Mouse (Mus musculus) spleen, adult 12 weeks (tissue): ENCODE data around the gene Zdhhc14.

ENCODE experiments used
- DNase-seq: peaks from one replicate; pipeline ENCODE4 v3.0.0; 2022; ENCODE audit warnings: low spot score

The Zdhhc14 gene

DNA sequence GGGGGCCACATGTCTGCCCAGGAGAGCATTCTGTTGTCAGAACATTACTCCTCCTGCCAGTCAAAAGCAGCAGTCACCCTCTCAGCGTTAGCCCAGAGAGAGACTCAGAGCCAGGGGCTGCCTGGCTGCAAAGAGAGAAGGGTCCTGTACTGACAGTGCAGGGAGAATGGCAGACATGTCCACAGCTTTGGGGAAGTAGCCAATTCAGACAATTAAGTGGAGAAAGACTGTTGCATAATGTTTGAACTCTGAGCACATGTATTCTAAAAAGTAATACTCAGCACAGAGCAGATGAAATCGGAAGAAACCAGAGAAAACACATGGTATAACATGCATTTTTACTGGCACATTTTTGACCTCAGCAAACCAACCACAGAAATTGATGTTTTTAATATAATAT is 292.9 kb downstream of the Zdhhc14 start:
- DNase-seq = no peak

DNA sequence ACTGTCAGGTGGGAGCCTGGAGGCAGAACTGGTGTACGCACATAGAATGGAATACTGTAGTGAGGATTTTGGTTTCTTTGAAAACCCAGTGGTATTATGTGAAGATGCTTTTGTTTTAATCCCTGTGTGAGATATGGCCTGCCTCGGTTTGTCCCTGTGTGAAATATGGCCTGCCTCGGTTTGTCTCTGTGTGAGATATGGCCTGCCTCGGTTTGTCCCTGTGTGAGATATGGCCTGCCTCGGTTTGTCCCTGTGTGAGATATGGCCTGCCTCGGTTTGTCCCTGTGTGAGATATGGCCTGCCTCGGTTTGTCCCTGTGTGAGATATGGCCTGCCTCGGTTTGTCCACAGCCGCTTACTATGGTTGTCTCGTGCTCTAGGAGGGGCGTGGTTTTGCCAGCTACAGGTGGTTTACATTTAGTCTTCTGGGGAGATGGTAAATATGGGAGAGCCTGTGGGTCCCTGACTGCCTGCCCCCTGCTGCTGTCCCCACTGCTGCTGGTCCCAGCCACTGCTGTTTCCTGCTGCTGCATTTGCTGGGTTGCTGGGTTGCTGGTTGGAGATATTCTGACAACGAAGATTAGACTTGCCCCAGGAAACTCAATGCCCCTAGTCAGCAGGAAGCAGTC is 299.9 kb downstream of the Zdhhc14 start:
- DNase-seq = no peak

DNA sequence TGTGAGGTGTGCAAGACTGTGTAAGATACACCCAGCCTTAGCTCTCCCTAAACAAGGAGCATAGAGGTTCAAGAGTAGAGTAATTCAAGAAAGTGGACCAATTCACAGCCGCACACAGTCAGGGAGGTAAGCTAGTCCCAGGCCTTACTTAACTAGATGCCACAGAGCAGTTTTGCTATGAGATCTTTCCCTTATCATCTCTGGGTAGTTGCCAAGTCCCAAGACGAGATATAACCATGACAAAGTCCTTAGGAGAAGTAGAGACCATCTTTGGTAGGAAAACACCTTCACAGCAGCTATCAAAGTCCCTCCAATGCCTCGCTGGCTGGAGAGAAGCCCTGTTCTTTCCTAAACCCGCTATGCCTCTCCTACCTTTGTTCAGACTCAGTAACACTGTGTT is 301.2 kb downstream of the Zdhhc14 start:
- DNase-seq = no peak

DNA sequence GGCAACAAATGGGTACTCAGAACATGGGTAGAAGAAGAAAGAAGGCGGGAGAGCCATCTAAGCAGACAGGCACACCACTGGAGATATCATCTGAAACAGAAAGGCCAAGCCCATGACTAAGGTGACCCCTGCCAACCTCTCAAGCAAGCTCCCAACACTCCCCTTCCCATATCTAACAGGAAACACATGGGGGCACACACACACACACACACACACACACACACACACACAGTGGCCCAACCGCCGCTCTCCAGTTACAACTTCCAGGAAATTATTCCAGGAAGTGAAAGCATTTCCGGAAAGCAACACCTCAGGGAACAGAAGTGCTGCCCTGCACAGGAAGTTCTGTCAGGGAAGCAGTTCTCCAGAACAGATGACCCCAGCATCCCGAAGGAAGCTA is 301.9 kb downstream of the Zdhhc14 start:
- DNase-seq = no peak

DNA sequence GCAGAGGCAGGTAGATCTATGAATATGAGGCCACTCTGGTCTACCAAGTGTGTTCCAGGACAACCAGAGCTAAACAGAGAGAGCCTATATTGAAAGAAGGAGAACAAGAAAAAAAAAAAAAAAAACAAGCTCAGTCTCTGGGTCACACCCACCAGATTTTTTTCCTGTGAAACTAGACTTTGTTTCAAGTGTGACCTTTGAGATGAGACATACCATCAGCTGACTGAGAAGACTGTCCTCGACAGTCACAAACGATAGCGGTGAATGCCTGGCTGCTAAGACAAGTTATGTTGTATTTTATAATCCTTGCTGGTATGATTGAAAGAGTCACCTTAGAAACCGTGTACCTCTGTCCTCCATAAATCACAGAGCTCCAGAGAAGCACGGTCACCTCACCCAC is 303.0 kb downstream of the Zdhhc14 start:
- no peak for DNase-seq

DNA sequence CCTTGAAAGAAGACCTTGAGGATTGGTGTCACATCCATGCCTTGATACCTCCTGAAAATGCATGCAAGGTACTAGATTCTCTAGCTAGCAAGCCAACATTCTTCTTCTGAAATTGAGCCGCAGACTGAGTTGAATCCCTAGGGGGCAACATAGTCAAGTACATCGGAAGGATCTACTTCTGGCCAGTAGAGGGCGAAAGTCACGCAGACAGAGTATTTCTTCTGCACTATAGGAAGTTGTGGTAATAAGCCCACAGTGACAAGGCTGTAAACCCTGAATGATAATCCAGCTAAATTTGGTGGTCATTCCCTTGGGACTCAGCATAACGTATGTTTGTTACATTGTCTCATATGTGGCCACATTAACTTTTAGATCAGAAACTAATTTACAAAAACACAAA is 303.5 kb downstream of the Zdhhc14 start:
- peak; percentile 41 for DNase-seq

DNA sequence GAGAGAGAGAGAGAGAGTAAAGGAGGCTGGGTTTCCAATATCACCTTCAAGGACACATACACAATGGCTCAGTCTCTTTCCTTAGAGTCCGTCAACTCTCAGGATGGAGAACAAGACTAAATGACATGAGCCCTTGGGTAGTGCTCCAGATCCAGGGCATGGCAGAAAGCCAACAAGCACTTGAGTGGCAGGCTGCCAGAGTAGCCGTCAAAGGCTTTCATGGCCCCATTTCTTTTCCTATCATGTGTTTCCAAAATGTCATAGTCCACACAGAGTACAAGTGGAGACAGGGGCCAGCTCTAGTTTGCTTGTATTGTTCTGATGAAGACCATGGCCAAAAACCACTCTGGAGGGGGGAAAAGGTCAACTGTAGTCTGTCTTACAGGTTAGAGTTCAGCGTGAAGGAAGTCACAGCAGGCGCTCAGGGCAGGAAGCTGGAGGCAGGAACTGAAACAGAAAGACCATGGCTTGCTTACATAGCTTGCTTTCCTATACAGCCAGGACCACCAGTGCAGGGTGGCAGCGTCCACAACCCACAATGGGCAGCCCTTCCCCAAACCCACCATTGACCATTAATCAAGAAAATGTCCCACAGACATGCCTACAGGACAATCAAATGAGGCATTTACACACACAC is 304.9 kb downstream of the Zdhhc14 start:
- DNase-seq = no peak

DNA sequence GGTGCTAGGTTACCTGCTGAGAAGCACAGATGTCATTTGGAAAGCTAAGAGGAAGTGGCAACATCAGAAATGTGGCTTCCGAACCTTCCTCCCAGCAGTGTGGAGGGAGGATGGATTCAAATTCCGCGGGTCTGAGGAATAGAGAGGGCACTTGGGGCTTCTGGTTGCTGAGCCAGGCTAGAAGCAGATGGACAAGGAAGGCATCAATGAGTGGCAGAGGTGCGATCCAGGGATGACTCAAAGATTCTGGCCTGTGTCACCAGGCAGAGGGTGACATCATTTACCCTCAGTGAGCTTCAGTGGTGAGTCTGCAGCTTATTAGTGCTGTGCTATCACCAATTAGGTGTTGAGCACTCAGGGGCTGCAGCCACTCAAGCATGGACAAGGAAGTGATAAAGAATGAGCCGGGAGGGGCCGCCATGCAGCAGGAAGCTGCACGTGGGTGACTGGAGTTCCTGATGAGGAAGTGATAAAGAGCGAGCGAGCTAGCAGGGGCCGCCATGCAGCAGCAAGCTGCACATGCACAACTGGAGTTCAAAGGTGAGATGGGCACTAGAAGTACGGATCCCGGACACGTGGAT is 306.0 kb downstream of the Zdhhc14 start:
- DNase-seq = peak; percentile 52

DNA sequence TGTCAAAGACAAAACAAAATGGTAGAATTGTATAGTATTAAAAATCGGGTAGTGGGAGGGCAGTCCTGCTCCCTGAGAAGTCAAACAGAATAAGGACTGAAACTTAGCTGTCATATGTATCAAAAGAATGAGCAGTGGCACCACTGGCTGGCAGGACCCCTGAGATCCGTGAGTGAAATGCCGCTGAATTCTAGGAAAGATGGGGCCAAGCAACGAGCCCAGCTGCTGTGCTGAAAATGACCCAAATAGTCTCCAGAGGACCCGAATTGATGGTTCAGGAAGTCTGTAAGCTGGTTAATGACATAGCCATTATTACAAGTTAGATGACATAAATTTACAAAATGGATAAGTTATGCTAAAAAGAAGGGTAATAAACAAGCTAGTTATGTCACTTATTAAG is 306.5 kb downstream of the Zdhhc14 start:
- DNase-seq = no peak

DNA sequence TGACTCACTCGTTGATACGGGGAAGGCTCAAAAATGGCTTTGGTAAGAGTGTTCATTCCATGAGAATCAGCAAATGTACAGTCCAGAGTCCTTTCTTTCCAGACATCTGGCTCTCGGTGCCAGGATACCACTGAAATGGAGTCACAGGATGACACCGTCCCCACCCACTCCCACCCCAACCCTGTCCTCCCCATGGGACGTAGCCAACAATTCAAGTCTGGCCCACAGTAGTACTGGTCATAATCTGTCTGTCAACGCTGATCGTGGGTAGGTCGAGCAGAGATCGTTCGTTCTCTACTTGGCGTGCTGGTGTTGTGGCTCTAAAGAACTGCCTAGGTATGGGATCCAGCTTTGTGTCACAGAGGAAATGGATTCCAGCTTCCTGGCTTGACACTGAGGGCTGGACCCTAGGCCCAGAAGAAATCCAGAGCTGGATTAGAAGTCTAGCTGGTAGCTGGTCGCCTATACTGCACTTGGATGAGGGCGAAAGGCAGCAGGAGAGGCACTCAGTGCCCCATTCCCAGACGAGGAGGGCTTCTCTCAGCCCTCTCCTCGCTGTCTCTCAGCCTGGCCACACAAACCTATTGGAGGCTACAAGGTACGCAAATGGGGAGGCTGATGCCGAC is 307.2 kb downstream of the Zdhhc14 start:
- DNase-seq = no peak

DNA sequence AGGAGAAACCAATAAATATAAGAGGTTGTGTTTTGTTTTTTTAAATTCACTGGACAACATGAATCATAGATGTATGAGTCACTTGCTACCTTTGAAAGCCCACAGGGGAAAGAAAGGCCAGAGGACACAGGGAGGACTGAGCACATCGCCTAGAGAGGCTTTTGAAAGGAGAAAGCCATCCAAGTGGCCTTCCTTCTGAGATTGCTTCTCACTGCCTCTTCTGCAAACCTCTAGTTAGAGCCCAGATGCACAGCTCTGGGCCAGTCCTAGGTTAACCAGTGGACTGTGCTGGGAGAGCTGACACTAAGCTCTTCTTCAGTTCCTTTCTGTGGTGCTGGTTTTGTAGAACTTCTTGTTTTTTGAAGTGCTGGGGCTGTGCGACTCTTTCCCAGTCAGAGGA is 307.9 kb downstream of the Zdhhc14 start:
- DNase-seq = no peak

DNA sequence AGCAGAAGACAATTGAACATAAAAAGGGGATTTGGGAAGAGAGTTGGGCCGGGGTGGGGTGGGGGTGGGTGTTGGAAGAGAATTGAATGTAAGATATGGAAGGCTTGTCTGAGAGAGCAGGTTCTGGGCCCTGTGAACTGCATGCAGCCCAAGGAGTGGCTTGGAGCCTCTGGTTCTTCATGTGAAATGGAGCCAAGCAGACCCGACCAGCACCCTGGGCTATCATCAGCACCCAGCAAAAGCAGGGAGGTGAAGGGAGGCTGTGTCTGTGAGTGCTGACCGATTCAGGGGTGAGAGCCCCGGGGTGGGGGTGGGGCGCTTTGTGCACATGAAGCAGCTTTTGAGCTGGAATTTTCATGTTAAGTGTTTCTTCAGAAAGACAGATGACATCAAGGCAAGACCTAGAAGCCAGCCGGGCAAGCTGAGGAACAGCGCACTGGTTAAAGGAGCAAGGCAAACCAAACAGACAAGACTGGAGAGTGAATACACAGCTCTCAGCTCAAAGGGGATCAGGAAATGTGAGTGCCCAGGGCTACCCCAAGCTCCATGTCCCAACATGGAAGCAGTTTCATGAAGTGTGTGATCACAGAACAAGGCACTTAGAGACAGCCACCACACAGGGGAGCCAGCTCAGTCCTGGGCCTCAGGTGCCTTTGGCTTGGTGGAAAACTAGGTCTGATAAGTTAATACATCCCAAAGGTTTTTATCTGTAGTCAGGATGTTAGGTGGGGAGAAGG is 308.6 kb downstream of the Zdhhc14 start:
- no peak for DNase-seq

DNA sequence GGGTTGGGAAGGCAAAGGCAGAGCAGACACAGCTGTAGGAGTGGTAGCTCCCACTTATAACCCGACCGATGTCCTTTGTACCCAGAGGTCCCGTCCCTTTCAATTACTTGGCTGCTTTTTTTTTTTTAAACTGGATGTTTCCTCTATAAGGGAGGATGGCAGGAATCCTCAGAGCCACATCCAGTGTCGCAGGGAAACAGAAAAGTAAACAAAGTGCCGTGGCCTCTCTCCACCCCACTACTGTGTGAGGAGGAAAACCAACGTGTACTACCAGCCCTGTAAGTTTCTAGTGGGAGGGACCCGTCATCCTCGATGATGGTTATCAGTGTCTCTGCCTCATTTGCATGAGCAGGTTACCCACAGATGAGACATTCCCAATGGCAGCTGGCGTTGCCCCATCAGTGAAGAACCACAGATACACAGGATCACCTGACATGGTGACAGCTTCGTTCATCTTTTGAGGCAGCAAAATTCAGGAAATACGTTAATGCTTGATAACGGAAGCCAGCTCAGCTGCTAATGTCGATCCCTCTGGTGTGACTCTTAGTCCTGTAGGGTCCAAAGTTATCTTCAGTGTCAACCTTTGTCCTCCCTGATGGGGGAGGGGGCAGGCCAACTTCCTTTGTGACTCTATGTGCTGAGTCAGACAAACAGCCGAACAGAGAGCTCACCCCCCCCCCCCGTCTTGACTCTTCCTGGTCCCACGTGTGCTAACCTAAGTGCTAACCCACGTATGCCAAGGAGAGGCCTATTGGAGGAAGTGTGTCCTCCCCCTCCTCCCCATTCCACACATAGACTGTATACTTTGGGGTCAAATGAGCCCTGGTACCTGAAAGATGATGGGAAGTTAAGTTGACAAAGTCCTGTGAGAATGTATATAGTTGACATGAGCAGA is 309.7 kb downstream of the Zdhhc14 start:
- no peak for DNase-seq

DNA sequence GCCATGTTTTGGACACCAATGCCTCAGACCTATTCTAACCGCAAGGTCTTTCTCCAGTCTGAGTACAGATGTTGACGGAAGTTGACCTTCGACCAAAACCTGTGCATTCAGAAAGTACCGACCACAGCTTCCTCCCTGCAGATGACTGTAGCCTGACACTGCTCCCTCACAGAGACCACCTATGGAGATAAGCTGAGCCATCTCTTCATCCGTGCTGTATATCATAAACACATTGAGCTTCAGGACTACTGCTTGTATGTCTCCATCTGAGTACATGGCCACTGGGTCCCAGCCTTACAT is 310.2 kb downstream of the Zdhhc14 start:
- DNase-seq = no peak
